Mouse (Mus musculus) urinary bladder, postnatal 10 days (tissue): ENCODE results near the gene Dnm2.
A peak's percentile ranks its signal among the peaks of the same experiment; 100 is the strongest.
"Not testable (repeated sequence)": the region's sequence is repeated elsewhere in the genome, so short reads cannot be mapped to it uniquely, and the experiment has no call there.

Source experiments
- DNase-seq: peaks from one replicate; pipeline ENCODE4 v3.0.0; 2022; ENCODE audit warnings: low spot score

The Dnm2 gene

DNA sequence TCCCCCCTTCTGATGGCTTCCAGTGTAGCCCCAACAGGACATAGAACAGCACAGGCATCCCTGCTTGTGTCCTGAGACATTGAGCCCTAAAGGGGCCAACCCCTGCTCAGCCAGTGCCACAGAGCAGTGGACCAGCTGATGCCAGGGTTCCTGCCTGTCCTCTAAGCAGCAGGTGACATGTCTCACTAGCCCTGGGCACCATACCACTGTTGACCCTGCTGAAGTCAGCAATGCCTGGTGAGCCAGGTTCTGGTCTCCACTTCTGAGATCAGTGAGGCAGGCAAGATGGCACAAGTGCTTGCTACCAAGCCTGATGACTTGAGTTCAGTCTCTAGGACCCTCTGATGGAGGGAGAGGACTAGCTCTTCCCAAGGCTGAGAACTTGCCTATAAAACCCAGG lies 81.1 kb downstream of the Dnm2 start:
- no peak for DNase-seq

DNA sequence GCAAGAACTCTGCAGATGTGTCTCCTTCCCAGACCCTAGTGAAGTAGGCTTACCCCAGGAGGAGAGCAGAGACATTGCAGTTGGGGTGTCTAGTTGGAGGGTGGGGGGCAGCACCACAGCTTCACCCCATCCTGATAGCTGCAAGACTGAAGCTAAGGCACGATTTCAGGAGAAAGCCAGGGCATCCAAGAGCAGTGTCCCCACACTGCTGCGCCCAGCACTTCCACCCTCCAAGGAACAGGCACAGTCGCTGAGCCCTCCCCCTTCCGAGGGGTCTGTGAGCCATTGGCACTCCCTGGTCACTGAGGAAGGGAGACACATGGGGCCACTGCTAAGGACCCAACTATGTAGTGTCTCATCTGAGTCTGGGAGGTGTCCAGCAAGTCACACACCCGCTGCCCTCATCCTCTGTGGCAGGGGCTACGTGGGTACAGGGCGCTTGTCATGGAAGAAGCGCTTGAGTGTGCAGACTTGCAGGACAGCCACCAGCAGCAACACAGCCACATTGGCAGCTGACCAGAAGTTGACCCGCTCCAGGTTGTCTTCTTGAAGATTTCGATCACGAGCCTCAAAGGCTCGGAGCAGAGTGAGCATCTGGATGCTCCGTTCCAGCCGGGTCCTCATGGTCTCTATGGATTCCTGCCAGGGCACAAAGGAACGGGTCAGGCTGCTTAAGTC lies 83.2 kb downstream of the Dnm2 start:
- DNase-seq = no peak

DNA sequence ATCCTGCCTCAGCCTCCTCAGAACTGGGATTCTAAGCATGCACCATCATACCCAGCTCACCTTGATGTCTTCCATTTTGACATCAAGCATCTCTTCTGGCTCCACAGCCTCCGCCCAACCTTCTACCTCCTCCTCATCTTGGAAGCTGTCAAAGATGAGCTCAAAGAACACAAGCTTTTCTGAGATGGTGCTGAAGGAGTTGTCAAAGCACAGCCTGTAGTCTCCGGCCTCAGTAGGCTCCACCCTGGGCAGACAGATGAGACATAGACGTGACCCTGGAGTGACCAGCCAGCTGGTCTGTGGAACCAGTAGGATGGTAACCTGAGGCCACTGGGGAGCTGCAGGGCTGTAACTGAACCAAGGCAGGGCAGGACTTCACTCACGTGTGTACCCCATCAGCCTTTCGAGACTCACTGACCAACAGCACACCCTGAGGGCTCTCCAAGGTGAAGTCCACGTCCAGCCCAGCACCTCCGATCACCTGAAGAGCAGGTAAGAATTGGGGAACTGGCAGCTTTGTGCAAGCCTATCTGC lies 84.2 kb downstream of the Dnm2 start:
- no peak for DNase-seq

DNA sequence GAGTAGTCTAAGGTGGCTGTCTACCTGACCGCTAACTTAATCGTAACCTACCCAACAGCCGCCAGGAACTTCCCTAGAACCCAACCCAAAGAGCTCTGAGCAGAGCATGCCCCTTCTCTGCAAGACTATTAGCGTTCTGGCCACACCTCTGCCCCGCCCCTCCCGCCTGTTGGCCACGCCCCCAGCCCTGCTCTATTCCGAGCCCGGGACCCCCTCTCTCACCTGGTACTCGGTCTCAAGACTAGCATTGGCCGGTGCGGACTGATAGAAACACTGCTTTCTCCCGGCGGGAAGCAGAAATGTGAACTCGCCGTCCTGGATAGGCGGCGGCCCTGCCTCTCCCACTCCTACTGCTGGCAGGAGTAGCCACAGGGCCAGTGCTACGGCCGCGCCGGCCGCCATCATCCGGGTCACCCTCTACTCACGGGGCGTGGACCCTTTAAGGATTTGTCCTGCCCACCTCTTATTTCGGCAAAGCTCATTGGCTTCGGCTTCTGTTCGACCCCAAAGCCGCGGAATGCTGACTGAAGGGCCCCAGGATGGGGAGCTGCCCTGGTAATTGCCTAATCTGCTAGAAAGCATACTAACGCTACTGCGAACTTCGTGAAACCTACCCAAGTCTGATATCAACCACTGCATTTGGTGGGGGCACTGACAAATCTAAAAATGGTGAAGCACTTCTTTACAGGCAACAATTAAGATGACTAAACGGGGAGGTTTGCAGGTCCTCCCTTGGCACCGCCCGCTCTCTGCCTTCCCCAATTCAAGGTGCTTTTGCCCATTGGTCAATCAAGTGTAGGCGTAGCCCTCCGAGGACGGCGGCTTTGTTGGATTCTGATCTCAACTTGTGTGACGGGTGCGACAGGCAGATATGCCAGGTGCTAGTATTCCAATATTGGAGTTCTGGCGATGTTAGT lies 85.3 kb downstream of the Dnm2 start, which contains the start of gene Tmed1:
Tmed1 (minus strand) TSS at position 481 of the 917 bp plus-strand sequence.
- peak; percentile 77 for DNase-seq

DNA sequence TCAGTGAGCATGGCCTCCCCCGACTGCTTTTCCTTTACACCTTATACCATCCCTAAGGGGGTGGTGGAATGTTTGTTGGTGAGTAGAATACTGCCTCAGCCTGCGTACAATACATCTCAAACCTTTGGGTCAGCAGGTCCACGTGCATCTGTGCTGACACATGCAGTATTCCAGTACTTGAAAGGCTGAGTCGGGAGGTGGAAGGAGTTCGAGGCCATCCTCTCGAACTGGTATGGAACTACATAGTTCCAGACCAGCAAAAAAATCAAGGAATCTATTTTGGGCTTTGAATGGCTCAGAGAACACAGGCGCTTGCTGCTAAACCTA lies 85.9 kb downstream of the Dnm2 start:
- no peak for DNase-seq

DNA sequence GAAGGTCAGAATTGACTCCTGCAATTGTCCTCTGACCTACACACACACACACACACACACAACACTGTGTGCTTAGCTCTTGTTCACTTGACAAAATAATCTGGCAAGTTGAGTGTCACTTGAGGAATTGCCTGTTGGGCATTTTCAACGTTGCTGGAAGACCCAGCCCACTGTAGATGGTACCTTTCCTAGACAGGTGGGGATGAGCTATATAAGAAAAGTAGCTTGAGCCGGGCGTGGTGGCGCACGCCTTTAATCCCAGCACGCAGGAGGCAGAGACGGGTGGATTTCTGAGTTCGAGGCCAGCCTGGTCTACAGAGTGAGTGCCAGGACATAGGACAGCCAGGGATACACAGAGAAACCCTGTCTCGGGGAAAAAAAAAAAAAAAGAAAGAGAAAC lies 86.3 kb downstream of the Dnm2 start:
- DNase-seq = no peak

DNA sequence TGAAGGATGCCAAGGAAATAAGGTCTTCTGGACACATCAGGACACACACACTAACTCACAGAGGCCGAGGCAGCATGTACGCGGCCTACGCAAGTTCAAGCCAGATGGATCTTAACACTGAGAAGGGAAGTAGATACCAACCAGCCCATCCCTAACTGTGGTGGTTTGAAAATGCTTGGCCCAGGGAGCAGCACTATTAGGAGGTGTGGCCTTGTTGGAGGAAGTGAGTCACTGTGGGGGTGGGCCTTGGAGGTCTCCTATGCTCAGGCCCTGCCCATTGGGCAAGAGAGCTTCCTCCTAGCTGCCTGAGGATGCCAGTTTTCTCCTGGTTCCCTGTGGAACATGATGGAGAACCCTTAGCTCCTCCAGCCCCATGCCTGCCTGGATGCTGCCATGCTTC lies 88.8 kb downstream of the Dnm2 start:
- no peak for DNase-seq

DNA sequence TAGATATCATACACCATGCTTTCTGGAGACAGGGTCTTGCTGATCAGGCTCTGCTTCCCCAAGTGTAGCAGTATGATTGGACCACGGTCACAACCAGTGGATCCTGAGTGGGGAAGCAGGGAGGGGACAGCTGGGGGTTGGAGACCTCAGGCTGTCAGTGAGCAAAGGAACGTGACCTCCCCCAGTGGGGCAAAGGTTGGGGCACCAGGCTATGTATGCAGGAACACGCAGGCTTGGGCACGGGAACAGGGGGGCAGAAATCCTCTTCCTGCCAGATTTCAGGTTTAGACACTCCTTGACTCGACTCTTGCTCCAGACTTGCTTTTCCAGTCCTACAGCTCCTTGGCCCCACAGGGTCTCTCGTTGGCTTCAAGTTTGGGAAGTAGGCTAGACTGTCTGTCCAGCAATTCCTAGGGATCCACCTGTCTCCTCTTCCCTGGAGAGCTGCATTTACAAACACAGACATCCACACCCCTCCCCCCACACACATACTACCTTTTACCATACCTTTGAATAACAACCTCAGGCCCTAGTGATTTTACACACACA lies 93.3 kb downstream of the Dnm2 start:
- DNase-seq = no peak

DNA sequence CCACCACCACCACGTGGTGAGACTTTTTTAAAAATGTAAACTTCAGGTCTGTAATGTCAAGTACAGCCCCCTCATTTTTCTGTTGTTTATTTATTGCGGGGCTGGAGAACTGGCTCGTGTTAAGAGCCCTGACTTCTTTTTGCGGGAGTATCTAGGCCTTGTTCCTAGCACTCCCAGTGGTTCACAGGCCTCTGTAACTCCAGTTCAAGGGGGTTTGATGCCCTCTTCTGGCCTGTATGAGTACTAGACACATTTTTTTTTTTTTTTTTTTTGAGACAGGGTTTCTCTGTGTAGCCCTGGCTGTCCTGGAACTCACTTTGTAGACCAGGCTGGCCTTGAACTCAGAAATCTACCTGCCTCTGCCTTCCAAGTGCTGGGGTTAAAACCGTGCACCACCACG lies 94.0 kb downstream of the Dnm2 start:
- not testable (repeated sequence) for DNase-seq

DNA sequence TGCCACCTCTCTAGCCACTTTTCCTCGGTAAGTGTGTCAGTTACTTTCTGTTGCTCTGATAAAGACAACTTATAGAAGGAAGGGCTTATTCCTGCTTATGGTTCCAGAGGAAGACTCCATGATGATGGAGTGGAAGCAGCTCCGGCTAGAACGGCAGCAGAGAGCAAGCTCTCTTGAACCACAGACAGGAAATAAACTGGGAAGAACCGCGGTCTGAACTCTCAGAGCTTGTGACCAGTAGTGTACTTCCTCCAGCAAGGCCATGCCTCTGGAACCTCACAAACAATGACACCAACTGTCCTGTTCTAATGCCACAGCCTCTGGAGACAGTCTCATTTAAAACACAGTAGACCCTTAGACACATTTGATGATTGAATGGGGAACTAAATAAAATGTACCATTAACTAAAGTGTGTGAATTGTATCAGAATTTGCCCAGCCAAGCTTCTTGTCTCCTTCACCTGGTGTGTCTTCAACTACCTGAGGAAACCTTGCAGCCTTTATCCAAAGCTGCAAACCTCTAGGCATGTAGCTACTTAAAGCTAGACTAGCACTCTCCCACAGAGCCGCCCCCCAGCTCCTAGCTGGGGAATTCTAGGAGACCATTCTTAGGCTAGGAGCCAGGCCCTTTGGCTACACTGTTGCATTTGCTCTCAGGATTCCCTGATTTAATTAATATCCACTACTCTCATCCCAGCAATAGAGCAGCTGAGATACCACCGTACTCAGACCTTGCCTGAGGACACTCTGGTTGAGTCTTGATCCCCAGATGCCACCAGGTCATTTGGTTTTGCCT lies 100.6 kb downstream of the Dnm2 start:
- DNase-seq = no peak

DNA sequence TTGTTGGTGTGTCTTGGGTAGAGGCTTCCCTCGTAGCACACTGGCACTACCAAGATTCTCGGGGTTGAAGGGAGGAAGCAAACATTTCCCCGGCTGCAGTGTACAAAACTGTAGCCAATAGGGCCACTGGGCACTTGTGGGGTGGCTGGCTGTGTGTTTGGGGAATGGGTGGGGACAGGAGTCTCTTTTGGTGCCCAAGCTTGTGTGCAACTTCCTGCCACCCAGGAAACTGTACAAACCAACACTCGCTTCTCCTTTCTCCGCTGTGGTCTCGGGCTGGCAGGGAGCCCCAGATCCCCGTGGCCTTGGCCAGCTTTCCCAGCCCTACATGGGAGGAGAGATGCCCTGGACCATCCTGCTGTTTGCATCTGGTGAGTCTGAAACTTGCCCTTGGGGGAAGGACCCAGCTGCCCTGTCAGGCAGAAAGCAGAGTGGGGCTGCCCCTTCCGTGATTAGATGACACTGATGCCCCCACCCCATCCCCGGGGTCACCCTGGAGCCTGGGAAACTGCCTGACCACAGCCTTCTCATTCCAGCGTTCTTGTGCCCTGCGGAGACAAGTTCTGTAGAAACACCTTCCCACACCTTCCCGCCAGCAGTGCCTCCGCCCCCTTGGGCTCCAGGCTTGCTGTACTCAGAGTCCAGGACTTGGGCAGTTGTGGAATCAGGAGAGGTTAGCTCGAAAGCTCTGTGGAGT lies 101.4 kb downstream of the Dnm2 start, which contains the start of gene AB124611:
AB124611 (plus strand) TSS at position 240 of the 697 bp plus-strand sequence.
- no peak for DNase-seq

DNA sequence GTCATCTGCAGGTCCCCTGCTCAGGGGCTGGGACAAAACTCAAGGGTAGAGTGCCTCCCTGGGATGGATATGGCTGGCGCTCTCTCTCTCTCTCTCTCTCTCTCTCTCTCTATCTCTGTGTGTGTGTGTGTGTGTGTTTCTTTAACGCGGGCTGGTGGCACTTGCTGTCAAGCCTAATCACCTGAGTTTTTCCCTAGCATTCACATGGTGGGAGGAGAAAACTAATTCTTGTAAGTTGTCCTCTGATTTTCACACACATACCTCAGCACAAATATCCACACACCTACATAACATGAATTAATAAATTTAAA lies 101.9 kb downstream of the Dnm2 start:
- no peak for DNase-seq

DNA sequence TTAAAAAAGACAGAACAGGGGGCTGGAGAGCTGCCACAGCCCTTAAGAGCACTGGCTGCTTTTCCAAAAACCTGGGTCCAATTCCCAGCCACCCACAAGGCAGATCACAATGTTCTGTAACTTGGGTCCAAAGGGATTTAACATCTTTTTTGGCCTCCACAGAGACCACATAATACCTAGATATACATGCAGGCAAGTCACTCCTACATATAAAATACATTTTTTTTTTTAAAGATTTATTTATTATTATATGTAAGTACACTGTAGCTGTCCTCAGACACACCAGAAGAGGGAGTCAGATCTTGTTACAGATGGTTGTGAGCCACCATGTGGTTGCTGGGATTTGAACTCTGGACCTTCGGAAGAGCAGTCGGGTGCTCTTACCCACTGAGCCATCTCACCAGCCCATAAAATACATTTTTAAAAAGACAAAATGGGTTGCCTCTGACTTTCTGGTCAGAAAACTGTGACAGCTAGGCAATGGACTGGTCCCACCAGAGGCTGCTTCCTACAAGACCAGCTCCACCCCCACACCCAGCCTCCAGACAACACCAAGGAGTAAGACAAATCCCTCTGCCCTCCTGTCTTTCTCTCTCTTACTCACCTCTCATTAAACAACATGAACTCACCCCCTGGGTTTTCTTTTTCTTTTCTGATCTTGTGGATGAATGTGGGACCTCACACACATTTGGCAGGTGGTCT lies 102.5 kb downstream of the Dnm2 start:
- DNase-seq = no peak

DNA sequence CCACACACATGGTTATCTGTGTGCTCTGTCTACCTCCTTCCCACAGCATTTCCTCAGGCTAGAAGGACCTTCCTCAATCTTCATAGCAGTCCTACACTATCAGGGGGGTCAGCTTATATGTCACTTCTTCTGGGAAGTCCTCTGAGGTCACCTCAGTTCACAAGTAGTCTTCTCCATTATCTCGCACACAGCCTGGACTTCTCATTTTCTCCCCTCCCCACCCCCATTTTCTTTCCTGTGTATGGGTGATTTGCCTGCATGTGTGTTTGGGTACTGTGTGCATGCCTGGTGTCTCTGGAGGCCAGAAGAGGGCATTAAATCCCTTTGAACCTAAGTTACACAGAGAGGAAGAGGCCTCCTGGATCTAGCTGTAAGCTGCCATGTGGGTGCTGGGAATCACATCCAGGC lies 103.2 kb downstream of the Dnm2 start:
- no peak for DNase-seq

DNA sequence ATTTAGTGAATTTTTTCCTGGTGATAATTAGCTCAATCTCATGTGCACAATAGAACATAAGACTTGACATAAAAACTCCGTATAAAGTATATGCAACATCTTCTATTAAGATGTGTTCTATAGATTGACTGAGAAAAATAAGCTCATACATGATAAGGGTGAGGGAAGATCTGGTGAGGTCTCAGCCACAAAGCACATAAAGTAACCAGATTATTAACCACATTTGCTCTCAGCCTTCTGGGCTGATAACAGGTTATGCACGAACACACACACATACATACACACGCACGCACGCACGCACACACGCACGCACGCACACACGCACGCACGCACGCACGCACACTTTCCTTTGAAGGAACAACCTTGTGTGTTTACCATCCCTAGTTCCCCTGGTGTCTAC lies 111.8 kb downstream of the Dnm2 start:
- DNase-seq = no peak

DNA sequence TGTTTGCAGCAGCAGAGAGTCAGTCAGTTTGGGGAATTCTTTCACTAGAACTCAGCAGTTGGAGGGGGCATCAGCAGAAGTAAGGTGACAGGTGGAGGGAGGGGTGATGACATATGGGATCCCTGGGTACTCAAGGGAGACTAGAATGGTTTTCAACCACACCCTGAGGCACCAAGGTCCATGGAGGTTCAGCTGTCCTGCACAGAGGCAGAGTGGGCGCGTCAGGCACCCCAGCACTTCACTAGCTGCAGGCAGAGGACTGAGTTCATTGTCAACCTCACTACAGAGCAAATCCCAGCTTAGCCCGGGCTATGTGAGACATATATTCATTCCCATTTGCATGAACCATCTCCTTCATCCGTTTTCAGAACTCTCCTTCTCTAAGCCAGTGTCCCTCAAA lies 112.3 kb downstream of the Dnm2 start:
- DNase-seq = no peak

DNA sequence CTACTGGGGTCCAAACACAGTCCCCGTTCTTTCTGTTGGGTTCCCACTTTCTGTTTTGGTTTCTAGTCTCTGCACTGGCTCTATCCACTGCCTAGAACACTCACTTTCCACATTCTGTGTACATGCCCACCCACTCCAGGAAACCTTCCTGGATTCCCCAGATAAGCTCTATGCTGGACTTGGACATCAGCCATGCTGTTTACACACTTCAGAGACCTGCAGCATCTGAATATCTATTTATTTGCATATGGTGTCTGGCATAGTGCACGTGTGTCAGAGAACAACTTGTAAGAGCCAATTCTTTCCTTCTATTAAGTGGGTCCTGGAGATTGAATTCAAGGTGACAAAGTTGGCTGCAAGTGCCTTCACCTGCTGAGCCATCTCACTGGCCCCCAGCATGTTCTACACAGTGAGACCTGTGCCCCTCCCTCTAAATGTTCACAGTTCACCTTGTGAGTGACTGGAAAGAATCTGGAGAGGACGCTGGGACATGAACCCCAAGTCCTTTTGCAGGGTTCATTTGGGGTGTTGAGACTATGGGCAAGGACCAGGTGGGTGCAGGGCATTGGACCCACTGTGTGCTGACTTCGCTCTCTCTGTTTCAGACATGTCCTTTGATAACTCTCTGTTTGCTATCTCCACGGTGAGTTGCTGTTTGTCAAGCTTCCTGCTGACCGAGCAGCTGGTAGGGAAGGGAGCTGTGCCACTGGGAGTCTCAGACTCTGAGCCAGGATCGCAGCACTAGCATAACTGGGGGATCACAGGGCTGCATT lies 115.5 kb downstream of the Dnm2 start:
- no peak for DNase-seq

DNA sequence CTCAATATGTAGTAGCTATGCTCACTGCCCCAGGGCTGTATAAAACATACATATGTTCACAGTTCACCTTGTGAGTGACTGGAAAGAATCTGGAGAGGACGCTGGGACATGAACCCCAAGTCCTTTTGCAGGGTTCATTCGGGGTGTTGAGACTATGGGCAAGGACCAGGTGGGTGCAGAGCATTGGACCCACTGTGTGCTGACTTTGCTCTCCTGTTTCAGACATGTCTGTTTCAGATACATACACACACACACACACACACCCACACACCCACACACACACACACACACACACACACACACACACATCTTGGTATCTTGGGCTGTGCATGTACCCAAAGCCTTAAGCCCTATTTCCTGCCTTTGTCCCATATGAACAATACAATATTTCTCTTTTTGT lies 117.3 kb downstream of the Dnm2 start:
- DNase-seq = not testable (repeated sequence)

DNA sequence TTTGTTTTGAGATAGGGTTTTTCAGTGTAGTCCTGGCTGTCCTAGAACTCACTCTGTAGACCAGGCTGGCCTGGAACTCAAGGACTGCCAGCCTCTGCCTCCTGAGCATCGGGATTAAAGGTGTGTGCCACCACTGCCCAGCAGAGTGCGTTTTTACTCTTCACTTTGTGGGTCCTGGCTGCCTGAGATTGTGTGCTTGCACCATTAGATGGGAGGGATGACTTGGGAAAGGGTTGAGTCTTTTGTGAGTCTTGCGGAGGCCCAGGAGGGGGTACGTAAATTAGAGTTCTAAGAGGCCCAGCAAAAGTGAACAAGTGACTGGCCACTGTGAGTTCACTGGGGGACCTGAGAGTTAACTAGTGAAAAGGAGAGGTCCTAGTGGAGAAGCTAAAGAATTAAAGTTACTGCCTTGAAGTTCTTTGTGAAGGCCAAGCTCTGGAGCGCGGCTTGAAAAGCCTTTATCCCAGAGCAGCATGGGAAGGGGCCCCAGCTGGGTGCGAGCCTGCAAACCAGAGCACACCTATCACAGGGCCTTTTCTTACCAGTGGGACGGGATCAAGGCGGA lies 120.7 kb downstream of the Dnm2 start:
- no peak for DNase-seq
